In the genomic region with DNA sequence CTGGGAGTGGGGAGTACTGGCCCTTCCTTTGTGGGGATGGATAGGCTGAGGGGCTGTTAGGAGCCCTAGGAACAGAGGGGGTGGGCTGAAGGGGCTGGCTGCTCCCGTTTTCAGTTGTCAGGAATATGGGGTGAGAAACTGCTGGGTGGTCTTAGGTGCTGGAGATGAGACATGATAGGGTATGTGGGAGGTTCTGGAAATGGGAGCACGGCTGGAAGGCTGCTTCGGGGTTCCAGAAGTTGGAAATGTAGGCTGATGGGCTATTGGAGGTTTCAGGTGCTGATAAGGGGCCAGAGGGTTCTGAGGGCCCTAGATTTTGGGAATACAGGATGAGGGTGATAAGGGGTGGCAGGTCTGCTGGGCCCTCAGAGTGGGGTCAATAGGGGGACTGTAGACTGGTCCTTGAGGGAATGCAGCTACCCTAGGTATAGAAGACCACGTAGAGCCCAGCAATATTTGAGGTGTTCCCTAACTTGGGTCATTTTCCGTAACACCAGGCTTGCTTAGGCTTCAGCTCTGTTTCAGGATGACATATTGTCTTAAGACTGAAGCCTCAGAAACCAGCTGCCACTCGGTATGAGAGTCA, we compare ENCODE assay signal across 1 mouse cellular context.
TF ChIP-seq lines count a peak whose summit lies in the region.

No protein-coding gene starts in this region.

TF ChIP-seq in MEL, 35 proteins besides CTCF, POLR2A, EP300 and RAD21:
- no peak for TF ChIP-seq GABPA (IDR thresholded peaks at IDR 0.05; ENCODE audit: low read depth, low read length)
- no peak for TF ChIP-seq MAZ (IDR thresholded peaks at IDR 0.05; ENCODE audit: low read depth, low read length)
- TF ChIP-seq USF1 (IDR thresholded peaks at IDR 0.05; ENCODE audit: low read depth, low read length) = no peak
- no peak for TF ChIP-seq MYB (IDR thresholded peaks at IDR 0.05; ENCODE audit: low read depth, low read length)
- TF ChIP-seq NELFE (IDR thresholded peaks at IDR 0.05; ENCODE audit: low read depth, low read length) = no peak
- TF ChIP-seq TBP (IDR thresholded peaks at IDR 0.05; ENCODE audit: low read depth, low read length) = no peak
- TF ChIP-seq UBTF (IDR thresholded peaks at IDR 0.05; ENCODE audit: borderline replicate concordance, insufficient read depth, low read depth, low read length) = no peak
- no peak for TF ChIP-seq BHLHE40 (IDR thresholded peaks at IDR 0.05; ENCODE audit: borderline replicate concordance, low read depth, low read length)
- no peak for TF ChIP-seq ZNF384 (IDR thresholded peaks at IDR 0.05; ENCODE audit: low read depth, low read length)
- TF ChIP-seq JUND (IDR thresholded peaks at IDR 0.05; ENCODE audit: low read depth, low read length) = no peak
- TF ChIP-seq MYC (IDR thresholded peaks at IDR 0.05; ENCODE audit: low read depth, low read length) = no peak
- TF ChIP-seq POLR2AphosphoS5 (IDR thresholded peaks at IDR 0.05; ENCODE audit: borderline replicate concordance, low read depth, low read length) = no peak
- TF ChIP-seq E2F4 (IDR thresholded peaks at IDR 0.05; ENCODE audit: borderline replicate concordance, low read depth, low read length) = no peak
- no peak for TF ChIP-seq CHD1 (IDR thresholded peaks at IDR 0.05; ENCODE audit: low read depth, low read length)
- no peak for TF ChIP-seq TCF12 (IDR thresholded peaks at IDR 0.05; ENCODE audit: low read depth, low read length)
- TF ChIP-seq RCOR1 (IDR thresholded peaks at IDR 0.05; ENCODE audit: low read depth, low read length) = no peak
- TF ChIP-seq MAX (IDR thresholded peaks at IDR 0.05; ENCODE audit: low read length) = no peak
